Mouse (Mus musculus) myocyte (in vitro differentiated cells): ENCODE data around the gene Utf1. TPM values are rescaled to one million over a fixed set of nuclear protein-coding genes. Genes with fewer than 3 reads are reported as not detected.

Experiments used
- H3K27me3 ChIP-seq: one replicate; pipeline ENCODE4 v1.6.1; 2011; ENCODE audit not compliant: control insufficient read depth, insufficient read depth, insufficient read length
- H3K36me3 ChIP-seq: one replicate; pipeline ENCODE4 v1.6.1; 2011; ENCODE audit not compliant: control insufficient read depth, insufficient read depth
- H3K4me2 ChIP-seq: one replicate; pipeline ENCODE4 v1.6.1; 2011; ENCODE audit warnings: low read depth, control low read depth
- H3K4me3 ChIP-seq: one replicate; pipeline ENCODE4 v1.5.1; 2011; ENCODE audit warnings: mild to moderate bottlenecking, control low read depth, moderate library complexity
- H3K79me2 ChIP-seq: one replicate; pipeline ENCODE4 v1.6.1; 2011; ENCODE audit not compliant: control insufficient read depth, insufficient read depth
- H3ac ChIP-seq: one replicate; pipeline ENCODE4 v1.6.1; 2011; ENCODE audit not compliant: control insufficient read depth, insufficient read length
- CEBPB ChIP-seq: IDR thresholded peaks from 2 replicates; pipeline ENCODE4 v1.6.1; 2011; ENCODE audit warnings: mild to moderate bottlenecking, moderate library complexity; ENCODE audit not compliant: poor library complexity, insufficient read depth, severe bottlenecking
- E2F4 ChIP-seq: IDR thresholded peaks from one replicate; pipeline ENCODE4 v1.6.1; 2011; ENCODE audit warnings: mild to moderate bottlenecking, control low read depth, moderate library complexity; ENCODE audit not compliant: insufficient read depth
- MAX ChIP-seq: IDR thresholded peaks from one replicate; pipeline ENCODE4 v1.6.1; 2011; ENCODE audit warnings: low read depth, mild to moderate bottlenecking, control low read depth
- MYOD1 ChIP-seq, 3 experiments: IDR thresholded peaks; one replicate each; pipeline ENCODE4 v1.6.1; 2011; ENCODE audit warnings: control low read depth in 2 of 3, low read depth in 2 of 3, mild to moderate bottlenecking in 2 of 3, moderate library complexity in 1 of 3; ENCODE audit not compliant: insufficient read length in 2 of 3, control insufficient read depth in 1 of 3
- MYOG ChIP-seq, 3 experiments: IDR thresholded peaks; one replicate each; pipeline ENCODE4 v1.6.1; 2011; ENCODE audit warnings: control low read depth in 2 of 3, low read depth in 2 of 3, mild to moderate bottlenecking in 2 of 3; ENCODE audit not compliant: insufficient read length in 2 of 3, control insufficient read depth in 1 of 3, insufficient read depth in 1 of 3
- POLR2A ChIP-seq: IDR thresholded peaks from one replicate; pipeline ENCODE4 v1.6.1; 2011; ENCODE audit warnings: low read depth, mild to moderate bottlenecking, control low read depth, moderate library complexity; ENCODE audit not compliant: insufficient read length
- POLR2AphosphoS2 ChIP-seq: IDR thresholded peaks from one replicate; pipeline ENCODE4 v1.6.1; 2011; ENCODE audit warnings: low read depth, control low read depth; ENCODE audit not compliant: insufficient read length
- REST ChIP-seq: IDR thresholded peaks from one replicate; pipeline ENCODE4 v1.6.1; 2011; ENCODE audit warnings: mild to moderate bottlenecking, control low read depth, moderate library complexity; ENCODE audit not compliant: insufficient read depth, insufficient read length
- SRF ChIP-seq: IDR thresholded peaks from one replicate; pipeline ENCODE4 v1.6.1; 2011; ENCODE audit warnings: low read depth; ENCODE audit not compliant: control insufficient read depth, insufficient read length
- TCF12 ChIP-seq: IDR thresholded peaks from one replicate; pipeline ENCODE4 v1.6.1; 2011; ENCODE audit warnings: mild to moderate bottlenecking, control low read depth; ENCODE audit not compliant: poor library complexity, insufficient read depth, severe bottlenecking
- TCF3 ChIP-seq: IDR thresholded peaks from one replicate; pipeline ENCODE4 v1.6.1; 2011; ENCODE audit warnings: low read depth, control low read depth; ENCODE audit not compliant: insufficient read length
- USF1 ChIP-seq: IDR thresholded peaks from one replicate; pipeline ENCODE4 v1.6.1; 2011; ENCODE audit warnings: low read depth, mild to moderate bottlenecking, control low read depth, moderate library complexity
- polyA plus RNA-seq: library from polyadenylated mRNA; unstranded; fragments of >200 nt; fragmentation: generic; extraction: Trizol; gene quantifications from one replicate; pipeline ENCODE4 v1.2.1, GENCODE M21; 2012; ENCODE audit warnings: missing spikeins

Gene Utf1
- polyA plus RNA-seq, 1 experiment = not detected

GRCm38 (mm10) chr7:139898606-139899005, 45.0 kb upstream of the Utf1 start:
- Histone ChIP-seq H3ac (no peak overlapping the region), H3K36me3 (no peaks in the 10 kb centered on the region), H3K79me2 (no peaks in the 10 kb centered on the region), H3K4me2 (no peak overlapping the region), H3K4me3 (no peak overlapping the region), H3K27me3 (peaks cover 71% of the 10 kb centered on the region)
- TF ChIP-seq MYOD1 (IDR thresholded peaks at IDR 0.05; ENCODE audit: control insufficient read depth in 1 of 3, insufficient read length in 2 of 3, low read depth in 2 of 3) (no peak), MYOG (IDR thresholded peaks at IDR 0.05; ENCODE audit: control insufficient read depth in 1 of 3, insufficient read depth in 1 of 3, insufficient read length in 2 of 3, low read depth in 2 of 3) (no peak), USF1 (no peak), SRF (no peak), TCF12 (no peak), REST (no peak), TCF3 (no peak), POLR2A (no peak), POLR2AphosphoS2 (no peak), CEBPB (no peak), MAX (no peak), E2F4 (no peak)

- Histone ChIP-seq H3ac (no peak overlapping the region), H3K4me3 (no peak overlapping the region), H3K27me3 (peaks cover 64% of the 10 kb centered on the region), H3K36me3 (no peaks in the 10 kb centered on the region), H3K4me2 (no peak overlapping the region), H3K79me2 (no peaks in the 10 kb centered on the region)
- no peak for TF ChIP-seq POLR2AphosphoS2
These were observed 44.1 kb upstream of the Utf1 start for GRCm38 (mm10) chr7:139899505-139899904.

- Histone ChIP-seq H3K27me3 (peaks cover 59% of the 10 kb centered on the region), H3K4me3 (no peak overlapping the region), H3K36me3 (no peaks in the 10 kb centered on the region), H3K4me2 (no peak overlapping the region), H3ac (no peak overlapping the region), H3K79me2 (no peaks in the 10 kb centered on the region)
- TF ChIP-seq MYOD1 (IDR thresholded peaks at IDR 0.05; ENCODE audit: control insufficient read depth in 1 of 3, insufficient read length in 2 of 3, low read depth in 2 of 3) (no peak), POLR2A (no peak), MAX (no peak), POLR2AphosphoS2 (no peak), MYOG (IDR thresholded peaks at IDR 0.05; ENCODE audit: control insufficient read depth in 1 of 3, insufficient read depth in 1 of 3, insufficient read length in 2 of 3, low read depth in 2 of 3) (no peak), CEBPB (no peak), SRF (no peak), TCF3 (no peak), E2F4 (no peak), USF1 (no peak), REST (no peak), TCF12 (no peak)
These were observed 43.1 kb upstream of the Utf1 start for GRCm38 (mm10) chr7:139900456-139900855.

- H3ac ChIP-seq = no peak overlapping the region
- no peaks in the 10 kb centered on the region for H3K36me3 ChIP-seq
- no peak for TF ChIP-seq E2F4
- peaks cover 56% of the 10 kb centered on the region for H3K27me3 ChIP-seq
- H3K79me2 ChIP-seq = no peaks in the 10 kb centered on the region
- H3K4me2 ChIP-seq = no peak overlapping the region
- no peak overlapping the region for H3K4me3 ChIP-seq
These were observed 42.7 kb upstream of the Utf1 start for GRCm38 (mm10) chr7:139900896-139901295.

GRCm38 (mm10) chr7:139901981-139902380, 41.6 kb upstream of the Utf1 start:
- TF ChIP-seq REST = no peak
- H3K36me3 ChIP-seq = no peaks in the 10 kb centered on the region
- H3K27me3 ChIP-seq = peaks cover 50% of the 10 kb centered on the region
- no peak overlapping the region for H3K4me3 ChIP-seq
- H3K79me2 ChIP-seq = no peaks in the 10 kb centered on the region
- no peak overlapping the region for H3ac ChIP-seq
- no peak overlapping the region for H3K4me2 ChIP-seq

- TF ChIP-seq USF1 (no peak), MYOG (IDR thresholded peaks at IDR 0.05; ENCODE audit: control insufficient read depth in 1 of 3, insufficient read depth in 1 of 3, insufficient read length in 2 of 3, low read depth in 2 of 3) (no peak), E2F4 (no peak), POLR2A (no peak), TCF3 (no peak), POLR2AphosphoS2 (no peak), MAX (no peak), SRF (no peak), CEBPB (no peak)
- Histone ChIP-seq H3ac (no peak overlapping the region), H3K27me3 (peaks cover 34% of the 10 kb centered on the region), H3K4me2 (peak overlapping the region; percentile 12), H3K36me3 (no peaks in the 10 kb centered on the region), H3K4me3 (no peak overlapping the region), H3K79me2 (no peaks in the 10 kb centered on the region)
These were observed 38.3 kb upstream of the Utf1 start for GRCm38 (mm10) chr7:139905261-139905660.
